ENCODE assay signal across 9 mouse cellular contexts in genomic region chr10:86457665-86458209, GRCm38 (mm10). TPM values are rescaled to one million over a fixed set of nuclear protein-coding genes. Genes with fewer than 3 reads are reported as not detected.
A peak's percentile ranks its signal among the peaks of the same experiment; 100 is the strongest.
DNase-seq lines count a peak whose midpoint lies in the region; ATAC-seq lines count a peak whose summit lies in the region.
"Had no signal": no experiment of that assay in that cellular context is flagged by ENCODE, and none has a peak within 500 bp of the region (broad histone marks: within the 10 kb centered on the region; RNA-seq: fewer than 3 reads in every experiment).

No protein-coding gene starts in this region.

- no peak overlapping the region for H3K4me3 ChIP-seq in heart, embryonic 10.5 days
- no peak overlapping the region for H3K4me3 ChIP-seq in forebrain, embryonic 14.5 days (ENCODE audit: low read depth, low read length)
- no peak overlapping the region for H3K4me3 ChIP-seq in neural tube, embryonic 12.5 days
- no peak overlapping the region for H3K4me3 ChIP-seq in kidney, embryonic 16.5 days (ENCODE audit: low read length)

- H3K27me3 ChIP-seq in heart, embryonic 10.5 days (ENCODE audit: insufficient read depth, poor library complexity, severe bottlenecking), result peaks cover 24% of the 10 kb centered on the region; the same call in 1 of the 2 replicates
- H3K27me3 ChIP-seq in forebrain, embryonic 14.5 days (replicated peaks; ENCODE audit: control insufficient read depth, insufficient read depth, low read length), result no peaks in the 10 kb centered on the region
- H3K27me3 ChIP-seq in neural tube, embryonic 12.5 days (replicated peaks), result no peaks in the 10 kb centered on the region
- no peaks in the 10 kb centered on the region for H3K27me3 ChIP-seq in kidney, embryonic 16.5 days (ENCODE audit: insufficient read depth, low read length)

- peaks cover 9% of the 10 kb centered on the region for H3K4me1 ChIP-seq in heart, embryonic 10.5 days
- H3K4me1 ChIP-seq in forebrain, embryonic 14.5 days (ENCODE audit: control insufficient read depth, insufficient read depth, low read length), result peaks cover 14% of the 10 kb centered on the region
- peaks cover 12% of the 10 kb centered on the region for H3K4me1 ChIP-seq in neural tube, embryonic 12.5 days
- 0 out of 2 replicates have a peak, but pooled peaks cover 3% of the 10 kb centered on the region for H3K4me1 ChIP-seq in kidney, embryonic 16.5 days (ENCODE audit: insufficient read depth, low read length)

- ATAC-seq in forebrain, embryonic 14.5 days, result peak; percentile 83
- peak; percentile 43; the same call in 1 of the 2 replicates for ATAC-seq in neural tube, embryonic 12.5 days (ENCODE audit: low FRiP score, low read depth)
- no peak for ATAC-seq in kidney, embryonic 16.5 days (ENCODE audit: low FRiP score, low TSS enrichment)
- ATAC-seq: activated CD4-positive, CD25-positive, alpha-beta regulatory T cell, adult 4 months had no signal

- H3K9me3 ChIP-seq in heart, embryonic 10.5 days, result no peaks in the 10 kb centered on the region
- no peaks in the 10 kb centered on the region for H3K9me3 ChIP-seq in forebrain, embryonic 14.5 days (replicated peaks; ENCODE audit: control insufficient read depth, low read length)
- H3K9me3 ChIP-seq in neural tube, embryonic 12.5 days, result no peaks in the 10 kb centered on the region
- H3K9me3 ChIP-seq in kidney, embryonic 16.5 days (ENCODE audit: low read length), result no peaks in the 10 kb centered on the region

- H3K27ac ChIP-seq in heart, embryonic 10.5 days, result no peak overlapping the region
- peak overlapping the region; percentile 59 for H3K27ac ChIP-seq in forebrain, embryonic 14.5 days (ENCODE audit: low read depth, low read length)
- H3K27ac ChIP-seq in neural tube, embryonic 12.5 days, result no peak overlapping the region
- no peak overlapping the region for H3K27ac ChIP-seq in kidney, embryonic 16.5 days (ENCODE audit: low read length)

- no peaks in the 10 kb centered on the region for H3K36me3 ChIP-seq in heart, embryonic 10.5 days
- H3K36me3 ChIP-seq in forebrain, embryonic 14.5 days (ENCODE audit: control insufficient read depth, insufficient read depth, low read length), result no peaks in the 10 kb centered on the region
- H3K36me3 ChIP-seq in neural tube, embryonic 12.5 days, result no peaks in the 10 kb centered on the region
- H3K36me3 ChIP-seq in kidney, embryonic 16.5 days (ENCODE audit: insufficient read depth, low read length), result no peaks in the 10 kb centered on the region

- peak; percentile 94 for DNase-seq in heart, adult 11 months
- no peak for DNase-seq in heart, embryonic 10.5 days (ENCODE audit: low spot score)
- DNase-seq in forebrain, embryonic 14.5 days (ENCODE audit: low spot score), result peak; percentile 81
- peak; percentile 61 to 73 for DNase-seq in layer of hippocampus, postnatal 10 days (ENCODE audit: low spot score in 2 of 2)
- no peak for DNase-seq in ovary, postnatal 10 days (ENCODE audit: low spot score)
- no peak for DNase-seq in testis, postnatal 10 days (ENCODE audit: low spot score)

- no peak overlapping the region for H3K9ac ChIP-seq in forebrain, embryonic 14.5 days (ENCODE audit: low read length)
- no peak overlapping the region for H3K9ac ChIP-seq in neural tube, embryonic 12.5 days
- no peak overlapping the region for H3K9ac ChIP-seq in kidney, embryonic 16.5 days (replicated peaks; ENCODE audit: low read length)

- H3K4me2 ChIP-seq in forebrain, embryonic 14.5 days (ENCODE audit: low read length), result no peak overlapping the region
- H3K4me2 ChIP-seq in neural tube, embryonic 12.5 days (replicated peaks), result no peak overlapping the region
- H3K4me2 ChIP-seq in kidney, embryonic 16.5 days (replicated peaks; ENCODE audit: low read depth, low read length), result no peak overlapping the region

RNA-seq across cellular contexts. Expression of gene Syn3, which starts 41.0 kb away (rescaled TPM):
- polyA plus RNA-seq in heart, embryonic 10.5 days (2016; fragmentation: Nextera tagmentation; extraction: Ambion mirVana), result 1.2 TPM in 2 replicates
- 8.5 and 14.9 TPM in 2 replicates for polyA plus RNA-seq in forebrain, embryonic 14.5 days (2014; fragmentation: Nextera tagmentation; extraction: Ambion mirVana)
- 10 to 100 TPM; 35.1 to 39.6 TPM for total RNA-seq in layer of hippocampus, postnatal 10 days (2021)
- polyA plus RNA-seq in neural tube, embryonic 12.5 days (2016; fragmentation: Nextera tagmentation; extraction: Ambion mirVana), result 6.8 and 7.9 TPM in 2 replicates
- 7.4 and 9.4 TPM in 2 replicates for polyA plus RNA-seq in kidney, embryonic 16.5 days (2015; fragmentation: Nextera tagmentation; extraction: Ambion mirVana)

Comparison
In these comparisons a context has a peak if more than half of its experiments do, and no peak if none do; other contexts are left out.
1. DNase-seq: peak in heart, adult 11 months (single experiment), forebrain, embryonic 14.5 days (single experiment) and layer of hippocampus, postnatal 10 days (2 of 2); none in heart, embryonic 10.5 days (single experiment), ovary, postnatal 10 days (single experiment) and testis, postnatal 10 days (single experiment).